Mouse (Mus musculus) erythroblast, embryonic 14.5 days (primary cell): Measurements from ENCODE around the gene Gm28374.

Experiments
- GATA1 ChIP-seq: IDR thresholded peaks from 2 replicates; pipeline ENCODE4 v1.6.1; 2012; ENCODE audit warnings: low read length, inconsistent platforms, mixed read lengths
- TAL1 ChIP-seq: IDR thresholded peaks from 3 replicates; pipeline ENCODE4 v1.6.1; 2012; ENCODE audit warnings: low read length, inconsistent platforms, mixed read lengths

GRCm38 (mm10) chr19:6113116-6113515, 31.1 kb upstream of the Gm28374 start:
- TF ChIP-seq TAL1 = no peak
- TF ChIP-seq GATA1 = no peak
